Mouse (Mus musculus) forebrain, postnatal 0 days (tissue): ENCODE results near the gene Kcnk16. TPM values are rescaled to one million over a fixed set of nuclear protein-coding genes. Genes with fewer than 3 reads are reported as not detected.

Source experiments
- ATAC-seq: fragments of 200-750 bp; cut with Nextera tagmentation; 2 replicates; pipeline ENCODE4 v1.8.0; 2017; ENCODE audit warnings: mild to moderate bottlenecking, moderate library complexity
- DNase-seq: peaks from one replicate; pipeline ENCODE4 v3.0.0-alpha.2; 2015
- H3K27ac ChIP-seq: fragments of 300-500 bp; sonication (generic); 2 replicates; pipeline ENCODE4 v1.5.1; 2014; ENCODE audit warnings: low read depth, mild to moderate bottlenecking, antibody characterized with exemption, low read length, moderate library complexity, mixed read lengths
- H3K27me3 ChIP-seq: fragments of 300-500 bp; sonication (generic); 2 replicates; pipeline ENCODE4 v1.6.1; 2014; ENCODE audit warnings: mild to moderate bottlenecking, low read length, mixed read lengths; ENCODE audit not compliant: insufficient read depth
- H3K36me3 ChIP-seq: fragments of 300-500 bp; sonication (generic); 2 replicates; pipeline ENCODE4 v1.6.1; 2014; ENCODE audit warnings: mild to moderate bottlenecking, moderate library complexity; ENCODE audit not compliant: insufficient read depth
- H3K4me1 ChIP-seq: fragments of 300-500 bp; sonication (generic); 2 replicates; pipeline ENCODE4 v1.6.1; 2014; ENCODE audit warnings: antibody characterized with exemption; ENCODE audit not compliant: insufficient read depth
- H3K4me2 ChIP-seq: fragments of 300-500 bp; sonication (generic); 2 replicates; pipeline ENCODE4 v1.6.1; 2014; ENCODE audit warnings: low read depth, mild to moderate bottlenecking, moderate library complexity
- H3K4me3 ChIP-seq: fragments of 300-500 bp; sonication (generic); 2 replicates; pipeline ENCODE4 v1.5.1; 2014; ENCODE audit warnings: low read depth, low read length, mixed read lengths
- H3K9ac ChIP-seq: fragments of 300-500 bp; sonication (generic); 2 replicates; pipeline ENCODE4 v1.6.1; 2014; ENCODE audit warnings: mild to moderate bottlenecking
- H3K9me3 ChIP-seq: fragments of 300-500 bp; sonication (generic); 2 replicates; pipeline ENCODE4 v1.6.1; 2016; ENCODE audit warnings: low read length
- CTCF ChIP-seq: sonication (generic); IDR thresholded peaks from 2 replicates; pipeline ENCODE4 v1.5.1; 2016; ENCODE audit warnings: antibody characterized with exemption, control low read depth, low read depth
- WGBS: fragments of 180-500 bp; shearing (Covaris S2); extraction: QIAGEN DNeasy Blood & Tissue Kit; methylation state at CpG from one replicate; pipeline ENCODE4 v1.1.7; 2014; 5-methylcytosine and 5-hydroxymethylcytosine counted together
- polyA plus RNA-seq: library from polyadenylated mRNA; unstranded; fragments of >200 nt; fragmentation: Nextera tagmentation; extraction: Ambion mirVana; gene quantifications from 2 replicates; pipeline ENCODE4 v1.2.1, GENCODE M21; 2015
- total RNA-seq: library from RNA; depleted of rRNA; stranded (reverse); fragments of >200 nt; gene quantifications from 2 replicates; pipeline ENCODE4 v1.2.3, GENCODE M21; 2014; rRNA removed

The Kcnk16 gene
- total and polyA plus RNA-seq, 2 experiments from 2014 or later, result not detected

DNA sequence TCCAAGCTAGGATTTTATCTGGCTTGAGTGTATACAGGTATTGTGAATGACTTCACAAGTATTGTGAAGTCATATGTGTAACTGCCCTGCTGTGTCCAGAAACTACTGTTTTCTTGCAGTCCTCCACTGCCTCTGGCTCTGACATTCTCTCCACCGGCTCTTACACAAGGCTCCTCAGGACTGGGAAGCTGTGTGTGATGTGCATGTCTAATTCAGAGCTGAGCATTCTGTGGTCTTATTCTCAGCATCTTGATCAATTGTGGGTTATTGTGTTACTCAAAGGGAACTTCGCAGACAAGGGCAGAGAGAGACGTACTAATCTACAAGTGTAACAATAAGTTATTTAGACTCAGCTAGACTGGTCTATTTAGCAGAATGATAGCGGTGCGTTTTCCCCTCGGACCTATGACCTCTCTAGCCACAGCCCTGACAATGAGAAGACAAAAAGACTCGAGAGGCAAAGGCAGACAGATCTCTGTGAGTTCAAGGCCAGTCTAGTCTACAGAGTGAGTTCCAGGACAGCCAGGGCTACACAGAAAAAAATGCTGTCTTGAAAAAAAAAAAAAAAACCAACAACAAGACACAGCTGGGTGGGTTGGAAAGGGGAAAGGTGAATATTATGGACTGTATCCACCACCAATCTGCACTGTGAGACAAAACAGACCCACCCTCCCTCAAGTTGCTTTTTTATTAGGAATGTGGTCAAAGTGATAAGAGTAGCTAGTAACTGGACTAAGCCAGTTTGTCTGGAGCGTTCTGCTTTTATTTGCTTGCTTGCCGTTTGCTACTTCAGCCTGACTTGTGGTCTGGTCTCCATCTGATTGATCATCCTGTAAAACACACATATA lies 57.0 kb downstream of the Kcnk16 start:
- Histone ChIP-seq H3K27ac (no peak overlapping the region), H3K9me3 (no peaks in the 10 kb centered on the region), H3K27me3 (no peaks in the 10 kb centered on the region), H3K36me3 (no peaks in the 10 kb centered on the region), H3K4me1 (no peaks in the 10 kb centered on the region), H3K9ac (no peak overlapping the region), H3K4me3 (no peak overlapping the region), H3K4me2 (no peak overlapping the region)
- ATAC-seq, result no peak
- TF ChIP-seq CTCF, result no peak
- 38% methylated on average over 9 of the region's 9 CpGs for WGBS
- no peak for DNase-seq

Other genes with a start within 250 kb of the Kcnk16 start
- 5.6 and 7.8 TPM in 2 replicates for gene Saysd1, start 130.7 kb downstream of the Kcnk16 start, total RNA-seq
- 12.2 and 16.5 TPM in 2 replicates for gene Saysd1, start 130.7 kb downstream of the Kcnk16 start, polyA plus RNA-seq
- 0.76 and 1.0 TPM in 2 replicates for gene Kcnk5, start 87.4 kb downstream of the Kcnk16 start, total RNA-seq
- gene Kcnk5, start 87.4 kb downstream of the Kcnk16 start, polyA plus RNA-seq, result 0.63 and 0.71 TPM in 2 replicates
- gene Nudt13, start 25.5 kb upstream of the Kcnk16 start, total RNA-seq, result 23.5 and 26.0 TPM in 2 replicates
- 10.7 and 13.5 TPM in 2 replicates for gene Nudt13, start 25.5 kb upstream of the Kcnk16 start, polyA plus RNA-seq
- 37.7 and 46.8 TPM in 2 replicates for gene Ecd, start 78.9 kb upstream of the Kcnk16 start, total RNA-seq
- gene Ecd, start 78.9 kb upstream of the Kcnk16 start, polyA plus RNA-seq, result 36.4 and 44.0 TPM in 2 replicates
- gene Fam149b, start 79.0 kb upstream of the Kcnk16 start, total RNA-seq, result 47.8 and 61.4 TPM in 2 replicates
- gene Fam149b, start 79.0 kb upstream of the Kcnk16 start, polyA plus RNA-seq, result 18.8 and 26.6 TPM in 2 replicates
- 69.2 and 74.1 TPM in 2 replicates for gene Dnajc9, start 119.7 kb upstream of the Kcnk16 start, total RNA-seq
- 112 and 115 TPM in 2 replicates for gene Dnajc9, start 119.7 kb upstream of the Kcnk16 start, polyA plus RNA-seq
- gene Mrps16, start 124.4 kb upstream of the Kcnk16 start, total RNA-seq, result 26.2 and 34.7 TPM in 2 replicates
- gene Mrps16, start 124.4 kb upstream of the Kcnk16 start, polyA plus RNA-seq, result 59.9 and 79.1 TPM in 2 replicates
- gene Cfap70, start 183.0 kb upstream of the Kcnk16 start, total RNA-seq, result 1.5 and 2.1 TPM in 2 replicates
- 0.88 and 1.4 TPM in 2 replicates for gene Cfap70, start 183.0 kb upstream of the Kcnk16 start, polyA plus RNA-seq
- 36.7 and 43.0 TPM in 2 replicates for gene Anxa7, start 210.9 kb upstream of the Kcnk16 start, total RNA-seq
- gene Anxa7, start 210.9 kb upstream of the Kcnk16 start, polyA plus RNA-seq, result 20.9 and 21.2 TPM in 2 replicates
- 0.14 and 0.15 TPM in 2 replicates for gene Mss51, start 227.7 kb upstream of the Kcnk16 start, total RNA-seq
- gene Mss51, start 227.7 kb upstream of the Kcnk16 start, polyA plus RNA-seq, result not detected in 2 replicates